Mouse (Mus musculus): ENCODE measurements around the gene Tgm6.

DNA sequence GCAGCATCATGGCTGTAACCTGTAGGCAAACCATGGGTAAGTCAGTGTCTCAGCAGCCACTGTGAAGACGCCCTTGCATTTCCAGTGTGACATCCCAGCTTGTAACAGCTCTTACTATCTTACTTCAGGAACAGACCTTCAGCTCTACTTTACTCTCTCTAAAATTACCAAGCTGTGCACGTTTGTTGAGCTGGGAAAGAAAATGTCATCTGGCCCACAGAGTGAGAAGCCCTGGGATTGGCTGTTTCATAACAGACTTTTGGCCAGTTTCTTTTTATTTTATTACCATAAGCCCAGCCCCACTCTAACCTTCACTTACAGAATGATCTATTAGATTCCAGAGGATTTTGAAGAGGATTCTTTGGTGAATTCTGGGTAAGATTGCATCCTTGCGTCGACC is at the start of gene Tgm6:
- TF ChIP-seq CTCF (IDR thresholded peaks at IDR 0.05; ENCODE audit: control insufficient read depth, insufficient read depth, insufficient read length), result no peak
- no peak for TF ChIP-seq MYOD1 (IDR thresholded peaks at IDR 0.05; ENCODE audit: control insufficient read depth, insufficient read length, low read depth)
- no peak for TF ChIP-seq USF1 (IDR thresholded peaks at IDR 0.05; ENCODE audit: low read depth)
- TF ChIP-seq MAX (IDR thresholded peaks at IDR 0.05), result no peak

Data from C2C12 (cell line).